Mouse (Mus musculus) liver, adult 2 months (tissue): ENCODE measurements around the gene Edn3.

Source experiments
- CTCF ChIP-seq: fragments of 200-500 bp; IDR thresholded peaks from 2 replicates; pipeline ENCODE4 v1.5.1; 2011; ENCODE audit warnings: low read depth, low read length, control low read depth
- POLR2A ChIP-seq: fragments of 200-500 bp; IDR thresholded peaks from 2 replicates; pipeline ENCODE4 v1.6.1; 2011; ENCODE audit warnings: low read length, control low read depth; ENCODE audit not compliant: insufficient read depth; ENCODE audit errors: extremely low read depth

GRCm38 (mm10) chr2:174816163-174816562 is 55.7 kb downstream of the Edn3 start:
- TF ChIP-seq CTCF (no peak), POLR2A (no peak)
